In the genomic region with DNA sequence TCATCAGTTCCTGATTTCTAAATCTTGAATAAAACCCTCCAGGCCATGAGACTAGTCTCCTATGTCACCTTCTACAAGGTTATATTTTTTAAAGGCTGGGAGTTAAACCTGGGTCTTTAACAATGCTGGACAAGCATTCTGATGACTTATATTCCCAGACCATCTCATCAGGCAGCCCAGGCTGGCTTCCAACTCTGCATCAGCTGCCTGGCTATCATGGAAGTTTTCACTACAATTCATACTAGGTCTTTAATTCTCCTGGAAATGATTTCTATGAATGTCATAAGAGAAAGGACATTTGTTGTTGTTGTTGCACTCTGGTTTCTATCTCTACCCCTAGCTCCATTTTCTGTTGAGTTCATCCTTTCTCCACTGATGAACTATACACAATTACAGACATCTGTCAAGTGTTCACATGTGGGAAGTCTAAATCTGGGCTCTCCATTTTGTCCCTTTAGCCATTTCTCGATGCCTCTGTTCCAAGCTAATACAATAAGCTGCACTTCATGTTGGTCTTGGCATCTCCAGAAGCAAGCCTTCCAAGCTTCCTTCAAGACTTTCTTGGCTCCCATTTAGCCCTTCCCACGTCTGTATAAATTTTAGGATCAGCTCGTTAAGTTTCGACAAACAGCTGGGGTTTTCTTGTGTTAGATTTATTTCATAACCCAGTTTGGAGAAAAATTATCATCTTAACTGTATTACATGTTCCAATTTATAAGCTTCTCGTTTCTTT, we compare ENCODE assay signal across 18 mouse cellular contexts. TPM values are rescaled to one million over a fixed set of nuclear protein-coding genes. Genes with fewer than 3 reads are reported as not detected.
DNase-seq lines count a peak whose midpoint lies in the region; ATAC-seq and TF ChIP-seq lines count a peak whose summit lies in the region.
"Had no signal": no experiment of that assay in that cellular context is flagged by ENCODE, and none has a peak within 500 bp of the region (broad histone marks: within the 10 kb centered on the region; RNA-seq: fewer than 3 reads in every experiment).

No protein-coding gene starts in this region.

- no peak overlapping the region for H3K4me2 ChIP-seq in lung, embryonic 15.5 days
- H3K4me2 ChIP-seq: embryonic facial prominence, embryonic 13.5 days; forebrain, embryonic 15.5 days; hindbrain, embryonic 13.5 days; limb, embryonic 13.5 days; midbrain, embryonic 12.5 days had no signal

- H3K27me3 ChIP-seq in kidney, adult 2 months (replicated peaks; ENCODE audit: control insufficient read depth, insufficient read depth, low read length) = no peaks in the 10 kb centered on the region
- H3K27me3 ChIP-seq in lung, embryonic 15.5 days = no peaks in the 10 kb centered on the region
- H3K27me3 ChIP-seq: embryonic facial prominence, embryonic 13.5 days; forebrain, embryonic 15.5 days; hindbrain, embryonic 13.5 days; limb, embryonic 13.5 days had no signal

- DNase-seq in frontal cortex, postnatal 10 days (ENCODE audit: low spot score in 2 of 2) = no peak
- DNase-seq in kidney, postnatal 10 days = peak; percentile 39
- no peak for DNase-seq in kidney, adult 2 months
- DNase-seq in lung, postnatal 14 days = no peak
- DNase-seq in lung, postnatal 10 days = peak; percentile 38
- DNase-seq: adrenal gland, adult 8-10 months; cerebellum, postnatal 10 days; retina, postnatal 1 day; thymus, postnatal 25 days had no signal

- peak; percentile 95 for ATAC-seq in frontal cortex, adult (ENCODE audit: low TSS enrichment)
- no peak; the same call in 1 of the 2 replicates for ATAC-seq in lung, embryonic 15.5 days (ENCODE audit: borderline replicate concordance, extremely low read depth, low FRiP score, low TSS enrichment)
- ATAC-seq in megakaryocyte, adult 5-6 weeks (ENCODE audit: poor library complexity, severe bottlenecking) = no peak
- ATAC-seq: forebrain, embryonic 15.5 days had no signal

- no peak overlapping the region for H3K9ac ChIP-seq in lung, embryonic 15.5 days
- H3K9ac ChIP-seq: embryonic facial prominence, embryonic 13.5 days; forebrain, embryonic 15.5 days; hindbrain, embryonic 13.5 days; limb, embryonic 13.5 days; liver, embryonic 14.5 days; midbrain, embryonic 12.5 days had no signal

- H3K36me3 ChIP-seq in kidney, adult 2 months (ENCODE audit: control insufficient read depth, insufficient read depth, low read length) = no peaks in the 10 kb centered on the region
- no peaks in the 10 kb centered on the region for H3K36me3 ChIP-seq in lung, embryonic 15.5 days
- H3K36me3 ChIP-seq: embryonic facial prominence, embryonic 13.5 days; forebrain, embryonic 15.5 days; hindbrain, embryonic 13.5 days; limb, embryonic 13.5 days; midbrain, embryonic 12.5 days had no signal

- H3K9me3 ChIP-seq in lung, embryonic 15.5 days = no peaks in the 10 kb centered on the region
- H3K9me3 ChIP-seq: forebrain, embryonic 15.5 days had no signal

- no peak for TF ChIP-seq CTCF in kidney, adult 2 months (conservative IDR thresholded peaks at IDR 0.05; ENCODE audit: insufficient read depth, insufficient read length, low read depth, low read length)

- H3K4me3 ChIP-seq in kidney, adult 2 months (ENCODE audit: insufficient read depth, low read depth, low read length) = no peak overlapping the region
- H3K4me3 ChIP-seq in lung, embryonic 15.5 days = no peak overlapping the region
- H3K4me3 ChIP-seq: embryonic facial prominence, embryonic 13.5 days; forebrain, embryonic 15.5 days; hindbrain, embryonic 13.5 days; limb, embryonic 13.5 days; midbrain, embryonic 12.5 days had no signal

- H3K4me1 ChIP-seq in kidney, adult 2 months (ENCODE audit: control insufficient read depth, insufficient read depth, low read length) = no peaks in the 10 kb centered on the region
- H3K4me1 ChIP-seq in lung, embryonic 15.5 days = no peaks in the 10 kb centered on the region
- H3K4me1 ChIP-seq: embryonic facial prominence, embryonic 13.5 days; forebrain, embryonic 15.5 days; hindbrain, embryonic 13.5 days; limb, embryonic 13.5 days had no signal

- TF ChIP-seq POLR2A in kidney, adult 2 months (IDR thresholded peaks at IDR 0.05; ENCODE audit: low read depth, low read length) = no peak

- WGBS in kidney, adult 2 months = 73% methylated on average over 5 of the region's 5 CpGs
- WGBS in lung, embryonic 15.5 days = 59% methylated on average over 5 of the region's 5 CpGs

- H3K27ac ChIP-seq in kidney, adult 2 months (ENCODE audit: insufficient read depth, low read depth, low read length) = no peak overlapping the region
- peak overlapping the region; percentile 24; the same call in 1 of the 2 replicates for H3K27ac ChIP-seq in lung, embryonic 15.5 days
- H3K27ac ChIP-seq: embryonic facial prominence, embryonic 13.5 days; forebrain, embryonic 15.5 days; hindbrain, embryonic 13.5 days; limb, embryonic 13.5 days; liver, embryonic 14.5 days; midbrain, embryonic 12.5 days had no signal

RNA-seq across cellular contexts. Expression of a gene that starts 12.3 kb away (rescaled TPM):
- polyA plus RNA-seq in kidney, adult 2 months (2012; rRNA removed) = 56.9 and 69.9 TPM in 2 replicates
- polyA plus RNA-seq in lung, embryonic 15.5 days (2015; fragmentation: Nextera tagmentation; extraction: Ambion mirVana) = 45.4 and 49.6 TPM in 2 replicates
- total RNA-seq in megakaryocyte, adult 5-6 weeks (2015) = 83.1 and 104 TPM in 2 replicates
- 45.7 and 59.7 TPM in 2 replicates for total RNA-seq in megakaryocyte, adult 5-6 weeks (2017)

RNA-seq across cellular contexts. Expression of a gene that starts 55.9 kb away (rescaled TPM):
- polyA plus RNA-seq in kidney, adult 2 months (2012; rRNA removed) = 29.4 and 38.7 TPM in 2 replicates
- 108 and 110 TPM in 2 replicates for polyA plus RNA-seq in lung, embryonic 15.5 days (2015; fragmentation: Nextera tagmentation; extraction: Ambion mirVana)
- total RNA-seq in megakaryocyte, adult 5-6 weeks (2015) = 122 and 135 TPM in 2 replicates
- 101 and 102 TPM in 2 replicates for total RNA-seq in megakaryocyte, adult 5-6 weeks (2017)

Comparison
In these comparisons a context has a peak if more than half of its experiments do, and no peak if none do; other contexts are left out.
1. DNase-seq: peak in kidney, postnatal 10 days (single experiment) and lung, postnatal 10 days (single experiment); none in frontal cortex, postnatal 10 days (0 of 2), kidney, adult 2 months (single experiment) and lung, postnatal 14 days (single experiment).